ENCODE assay signal across 7 mouse cellular contexts in the genomic region with DNA sequence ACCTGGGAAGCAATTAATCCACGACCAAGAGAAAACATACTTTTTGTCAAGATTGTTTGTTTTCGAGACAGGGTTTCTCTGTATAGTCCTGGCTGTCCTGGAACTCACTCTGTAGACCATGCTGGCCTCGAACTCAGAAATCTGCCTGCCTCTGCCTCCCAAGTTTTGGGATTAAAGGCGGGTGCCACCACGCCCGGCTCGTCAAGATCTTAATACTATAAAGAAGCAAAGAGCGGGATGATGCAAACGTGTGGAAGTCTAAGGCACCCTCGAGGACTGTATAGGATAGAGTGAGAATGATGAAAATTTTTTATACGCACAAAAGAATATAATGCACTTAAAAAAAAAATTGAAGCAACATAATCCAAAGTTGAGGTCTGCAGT. TPM values are rescaled to one million over a fixed set of nuclear protein-coding genes. Genes with fewer than 3 reads are reported as not detected.
DNase-seq lines count a peak whose midpoint lies in the region; ATAC-seq and TF ChIP-seq lines count a peak whose summit lies in the region.
"Not testable (repeated sequence)": the region's sequence is repeated elsewhere in the genome, so short reads cannot be mapped to it uniquely, and the experiment has no call there.

No protein-coding gene starts in this region.

- H3K4me1 ChIP-seq in cerebellum, adult 2 months (ENCODE audit: control insufficient read depth, insufficient read depth, low read length); intestine, postnatal 0 days (replicated peaks; ENCODE audit: control insufficient read depth, insufficient read depth, low read length): not testable (repeated sequence)
- H3K4me1 ChIP-seq in forebrain, embryonic 14.5 days (ENCODE audit: control insufficient read depth, insufficient read depth, low read length) = peaks cover 22% of the 10 kb centered on the region; the same call in 1 of the 2 replicates
- H3K4me1 ChIP-seq in heart, embryonic 16.5 days (ENCODE audit: control insufficient read depth, insufficient read depth, low read length) = peaks cover 22% of the 10 kb centered on the region
- H3K4me1 ChIP-seq in limb, embryonic 15.5 days = peaks cover 27% of the 10 kb centered on the region
- peaks cover 67% of the 10 kb centered on the region for H3K4me1 ChIP-seq in megakaryocyte, embryonic 14.5 days
- peaks cover 46% of the 10 kb centered on the region for H3K4me1 ChIP-seq in neural tube, embryonic 13.5 days (replicated peaks)

- not testable (repeated sequence) for TF ChIP-seq CTCF in cerebellum, adult 2 months (IDR thresholded peaks at IDR 0.05; ENCODE audit: borderline replicate concordance, insufficient read depth, low read depth, low read length); intestine, postnatal 0 days (IDR thresholded peaks at IDR 0.05; ENCODE audit: low read depth)

- 0 out of 2 replicates have a peak overlapping the region, but pooled peaks have one; percentile 88 for H3K9ac ChIP-seq in forebrain, embryonic 14.5 days (ENCODE audit: low read length)
- H3K9ac ChIP-seq in heart, embryonic 16.5 days (ENCODE audit: low read length); intestine, postnatal 0 days (ENCODE audit: low read depth, low read length); limb, embryonic 15.5 days: not testable (repeated sequence)
- H3K9ac ChIP-seq in neural tube, embryonic 13.5 days = peak overlapping the region; percentile 92; the same call in 1 of the 2 replicates

- not testable (repeated sequence) for H3K9me3 ChIP-seq in forebrain, embryonic 14.5 days (replicated peaks; ENCODE audit: control insufficient read depth, low read length); heart, embryonic 16.5 days (replicated peaks; ENCODE audit: control insufficient read depth, low read length); intestine, postnatal 0 days (ENCODE audit: control insufficient read depth); limb, embryonic 15.5 days; megakaryocyte, embryonic 14.5 days; neural tube, embryonic 13.5 days

- ATAC-seq in forebrain, embryonic 14.5 days; heart, embryonic 16.5 days (replicated peaks; ENCODE audit: extremely low read depth, insufficient read depth, low FRiP score); intestine, postnatal 0 days; limb, embryonic 15.5 days (ENCODE audit: insufficient number of reproducible peaks, low FRiP score, low TSS enrichment, low read depth): not testable (repeated sequence)
- ATAC-seq in neural tube, embryonic 13.5 days (ENCODE audit: low read depth) = 0 out of 2 replicates have a peak, but pooled peaks have one; percentile 2

- H3K4me2 ChIP-seq in forebrain, embryonic 14.5 days (ENCODE audit: low read length) = peak overlapping the region; percentile 85
- H3K4me2 ChIP-seq in heart, embryonic 16.5 days (ENCODE audit: low read depth, low read length) = peak overlapping the region; percentile 95
- H3K4me2 ChIP-seq in intestine, postnatal 0 days (replicated peaks; ENCODE audit: low read depth) = peak overlapping the region; percentile 84
- peak overlapping the region; percentile 89 for H3K4me2 ChIP-seq in limb, embryonic 15.5 days
- H3K4me2 ChIP-seq in neural tube, embryonic 13.5 days = peak overlapping the region; percentile 94

- peak overlapping the region; percentile 82 for H3K4me3 ChIP-seq in cerebellum, adult 2 months (replicated peaks; ENCODE audit: insufficient read depth, low read depth, low read length)
- peak overlapping the region; percentile 87 for H3K4me3 ChIP-seq in forebrain, embryonic 14.5 days (ENCODE audit: low read depth, low read length)
- peak overlapping the region; percentile 96 for H3K4me3 ChIP-seq in heart, embryonic 16.5 days (ENCODE audit: low read length)
- peak overlapping the region; percentile 98 for H3K4me3 ChIP-seq in intestine, postnatal 0 days (ENCODE audit: low read depth, low read length)
- H3K4me3 ChIP-seq in limb, embryonic 15.5 days = peak overlapping the region; percentile 97
- peak overlapping the region; percentile 97 for H3K4me3 ChIP-seq in megakaryocyte, embryonic 14.5 days (replicated peaks)
- H3K4me3 ChIP-seq in neural tube, embryonic 13.5 days = peak overlapping the region; percentile 96

- 0 out of 2 replicates have a peak overlapping the region, but pooled peaks have one; percentile 5 for H3K27ac ChIP-seq in cerebellum, adult 2 months (ENCODE audit: insufficient read depth, low read length)
- peak overlapping the region; percentile 80 for H3K27ac ChIP-seq in forebrain, embryonic 14.5 days (ENCODE audit: low read depth, low read length)
- H3K27ac ChIP-seq in heart, embryonic 16.5 days (ENCODE audit: low read length) = peak overlapping the region; percentile 72
- H3K27ac ChIP-seq in intestine, postnatal 0 days (ENCODE audit: low read depth, low read length) = peak overlapping the region; percentile 47; the same call in 1 of the 2 replicates
- H3K27ac ChIP-seq in limb, embryonic 15.5 days = peak overlapping the region; percentile 89
- peak overlapping the region; percentile 87 for H3K27ac ChIP-seq in neural tube, embryonic 13.5 days (replicated peaks)

- WGBS in cerebellum, adult 2 months = 78% methylated on average over 11 of the region's 11 CpGs
- WGBS in forebrain, embryonic 14.5 days = 73% methylated on average over 11 of the region's 11 CpGs
- WGBS in heart, embryonic 16.5 days = 74% methylated on average over 11 of the region's 11 CpGs
- WGBS in intestine, postnatal 0 days = 74% methylated on average over 11 of the region's 11 CpGs
- 75% methylated on average over 11 of the region's 11 CpGs for WGBS in limb, embryonic 15.5 days
- 79% methylated on average over 11 of the region's 11 CpGs for WGBS in neural tube, embryonic 13.5 days

- not testable (repeated sequence) for H3K27me3 ChIP-seq in cerebellum, adult 2 months (ENCODE audit: control insufficient read depth, insufficient read depth, low read length); forebrain, embryonic 14.5 days (replicated peaks; ENCODE audit: control insufficient read depth, insufficient read depth, low read length); heart, embryonic 16.5 days (ENCODE audit: control insufficient read depth, insufficient read depth, low read length); intestine, postnatal 0 days (replicated peaks; ENCODE audit: control insufficient read depth, insufficient read depth, low read length); limb, embryonic 15.5 days; megakaryocyte, embryonic 14.5 days (replicated peaks); neural tube, embryonic 13.5 days

- not testable (repeated sequence) for TF ChIP-seq POLR2A in cerebellum, adult 2 months (IDR thresholded peaks at IDR 0.05; ENCODE audit: borderline replicate concordance, insufficient read depth, low read length)

- not testable (repeated sequence) for DNase-seq in cerebellum, adult 2 months; forebrain, embryonic 14.5 days (ENCODE audit: low spot score)

- not testable (repeated sequence) for H3K36me3 ChIP-seq in forebrain, embryonic 14.5 days (ENCODE audit: control insufficient read depth, insufficient read depth, low read length); heart, embryonic 16.5 days (ENCODE audit: control insufficient read depth, insufficient read depth); intestine, postnatal 0 days (ENCODE audit: control insufficient read depth, insufficient read depth); limb, embryonic 15.5 days; neural tube, embryonic 13.5 days
- peaks cover 34% of the 10 kb centered on the region for H3K36me3 ChIP-seq in megakaryocyte, embryonic 14.5 days (replicated peaks; ENCODE audit: low read length)

RNA-seq across cellular contexts. Expression of gene Tomm34, which starts 0.5 kb away (rescaled TPM):
- 66.9 and 71.5 TPM in 2 replicates for polyA plus RNA-seq in cerebellum, adult 2 months (2012; rRNA removed)
- polyA plus RNA-seq in forebrain, embryonic 14.5 days (2014; fragmentation: Nextera tagmentation; extraction: Ambion mirVana) = 53.1 and 60.3 TPM in 2 replicates
- polyA plus RNA-seq in heart, embryonic 16.5 days (2015; fragmentation: Nextera tagmentation; extraction: Ambion mirVana) = 49.4 and 51.6 TPM in 2 replicates
- polyA plus RNA-seq in intestine, postnatal 0 days (2015; fragmentation: Nextera tagmentation; extraction: Ambion mirVana) = 25.0 and 27.8 TPM in 2 replicates
- polyA plus RNA-seq in limb, embryonic 15.5 days (2015; fragmentation: Nextera tagmentation; extraction: Ambion mirVana) = 49.1 and 53.7 TPM in 2 replicates
- 17.4 and 20.5 TPM in 2 replicates for polyA plus RNA-seq in megakaryocyte, embryonic 14.5 days (2012; ENCODE audit: insufficient read depth, low replicate concordance)
- polyA plus RNA-seq in neural tube, embryonic 13.5 days (2015; fragmentation: Nextera tagmentation; extraction: Ambion mirVana) = 45.3 and 48.0 TPM in 2 replicates

RNA-seq across cellular contexts. Expression of gene Stk4, which starts 1.3 kb away (rescaled TPM):
- 17.1 and 18.7 TPM in 2 replicates for polyA plus RNA-seq in cerebellum, adult 2 months (2012; rRNA removed)
- 36.2 and 39.5 TPM in 2 replicates for polyA plus RNA-seq in forebrain, embryonic 14.5 days (2014; fragmentation: Nextera tagmentation; extraction: Ambion mirVana)
- polyA plus RNA-seq in heart, embryonic 16.5 days (2015; fragmentation: Nextera tagmentation; extraction: Ambion mirVana) = 15.2 and 17.8 TPM in 2 replicates
- polyA plus RNA-seq in intestine, postnatal 0 days (2015; fragmentation: Nextera tagmentation; extraction: Ambion mirVana) = 12.1 and 12.2 TPM in 2 replicates
- polyA plus RNA-seq in limb, embryonic 15.5 days (2015; fragmentation: Nextera tagmentation; extraction: Ambion mirVana) = 17.7 and 19.6 TPM in 2 replicates
- polyA plus RNA-seq in megakaryocyte, embryonic 14.5 days (2012; ENCODE audit: insufficient read depth, low replicate concordance) = 3.1 and 31.1 TPM in 2 replicates
- 19.4 and 21.2 TPM in 2 replicates for polyA plus RNA-seq in neural tube, embryonic 13.5 days (2015; fragmentation: Nextera tagmentation; extraction: Ambion mirVana)

RNA-seq across cellular contexts. Expression of gene Pabpc1l, which starts 46.2 kb away (rescaled TPM):
- polyA plus RNA-seq in cerebellum, adult 2 months (2012; rRNA removed) = 3.1 and 3.2 TPM in 2 replicates
- polyA plus RNA-seq in forebrain, embryonic 14.5 days (2014; fragmentation: Nextera tagmentation; extraction: Ambion mirVana) = 2.1 and 2.6 TPM in 2 replicates
- polyA plus RNA-seq in heart, embryonic 16.5 days (2015; fragmentation: Nextera tagmentation; extraction: Ambion mirVana) = 0.57 and 0.80 TPM in 2 replicates
- polyA plus RNA-seq in intestine, postnatal 0 days (2015; fragmentation: Nextera tagmentation; extraction: Ambion mirVana) = 0.88 and 0.94 TPM in 2 replicates
- 1.5 and 2.8 TPM in 2 replicates for polyA plus RNA-seq in limb, embryonic 15.5 days (2015; fragmentation: Nextera tagmentation; extraction: Ambion mirVana)
- not detected in 2 replicates for polyA plus RNA-seq in megakaryocyte, embryonic 14.5 days (2012; ENCODE audit: insufficient read depth, low replicate concordance)
- polyA plus RNA-seq in neural tube, embryonic 13.5 days (2015; fragmentation: Nextera tagmentation; extraction: Ambion mirVana) = 1.2 and 1.7 TPM in 2 replicates

Comparison
In these comparisons a context has a peak if more than half of its experiments do, and no peak if none do; other contexts are left out.
1. H3K27ac ChIP-seq: peak in every context shown above with its lines; median percentile 89 in limb, embryonic 15.5 days; 87 in neural tube, embryonic 13.5 days; 80 in forebrain, embryonic 14.5 days; 72 in heart, embryonic 16.5 days; 47 in intestine, postnatal 0 days; 5 in cerebellum, adult 2 months.